Mouse (Mus musculus): ENCODE data around the gene Rbms3. TPM values are rescaled to one million over a fixed set of nuclear protein-coding genes. Genes with fewer than 3 reads are reported as not detected.

Gene Rbms3
- polyA plus RNA-seq (2015; fragmentation: Nextera tagmentation; extraction: Ambion mirVana): 77.7 and 80.5 TPM in 2 replicates

- 58% methylated on average over 9 of the region's 9 CpGs for WGBS
- no peak within 1 kb of the TSS for H3K4me2 ChIP-seq
- no peak within 1 kb of the TSS for H3K4me3 ChIP-seq
- no peaks in the 10 kb centered on the region for H3K9me3 ChIP-seq
- no peaks in the 10 kb centered on the region for H3K27me3 ChIP-seq
- H3K27ac ChIP-seq (replicated peaks): peak within 1 kb of the TSS; percentile 35; the same call in 1 of the 2 replicates
- H3K36me3 ChIP-seq: no peaks in the 10 kb centered on the region
- H3K9ac ChIP-seq: no peak within 1 kb of the TSS
- no peak for ATAC-seq (ENCODE audit: low FRiP score, low read depth)
- peaks cover 8% of the 10 kb centered on the region for H3K4me1 ChIP-seq (replicated peaks)
Observed at GRCm38 (mm10) chr9:117629771-117630170, at the start of gene Rbms3. Gene Rbms3 (minus strand): TSS chr9:117629913.

GRCm38 (mm10) chr9:117673311-117673710 is 43.6 kb upstream of the Rbms3 start:
- no peak overlapping the region for H3K9ac ChIP-seq
- no peak for ATAC-seq (ENCODE audit: low FRiP score, low read depth)
- H3K9me3 ChIP-seq: no peaks in the 10 kb centered on the region
- H3K4me2 ChIP-seq: no peak overlapping the region
- H3K4me3 ChIP-seq: no peak overlapping the region
- H3K4me1 ChIP-seq (replicated peaks): no peaks in the 10 kb centered on the region
- H3K36me3 ChIP-seq: no peaks in the 10 kb centered on the region
- H3K27me3 ChIP-seq: no peaks in the 10 kb centered on the region
- WGBS: 86% methylated on average over 5 of the region's 5 CpGs
- no peak overlapping the region for H3K27ac ChIP-seq (replicated peaks)

- no peaks in the 10 kb centered on the region for H3K27me3 ChIP-seq
- H3K4me3 ChIP-seq: no peak overlapping the region
- H3K36me3 ChIP-seq: no peaks in the 10 kb centered on the region
- H3K4me1 ChIP-seq (replicated peaks): no peaks in the 10 kb centered on the region
- no peak overlapping the region for H3K9ac ChIP-seq
- no peaks in the 10 kb centered on the region for H3K9me3 ChIP-seq
- no peak overlapping the region for H3K4me2 ChIP-seq
- ATAC-seq (ENCODE audit: low FRiP score, low read depth): no peak
- H3K27ac ChIP-seq (replicated peaks): no peak overlapping the region
- WGBS: 72% methylated on average over 2 of the region's 2 CpGs
Observed at GRCm38 (mm10) chr9:117654626-117655025, 24.9 kb upstream of the Rbms3 start.

GRCm38 (mm10) chr9:117653641-117654040 is 23.9 kb upstream of the Rbms3 start:
- WGBS: 53% methylated on average over 5 of the region's 5 CpGs
- Histone ChIP-seq H3K27me3 (no peaks in the 10 kb centered on the region), H3K4me2 (no peak overlapping the region), H3K4me3 (no peak overlapping the region), H3K9ac (no peak overlapping the region), H3K9me3 (no peaks in the 10 kb centered on the region), H3K27ac (replicated peaks) (no peak overlapping the region), H3K36me3 (no peaks in the 10 kb centered on the region), H3K4me1 (replicated peaks) (no peaks in the 10 kb centered on the region)
- ATAC-seq (ENCODE audit: low FRiP score, low read depth): no peak

GRCm38 (mm10) chr9:117646131-117646530 is 16.4 kb upstream of the Rbms3 start:
- Histone ChIP-seq H3K4me1 (replicated peaks) (no peaks in the 10 kb centered on the region), H3K4me3 (no peak overlapping the region), H3K27me3 (no peaks in the 10 kb centered on the region), H3K4me2 (no peak overlapping the region), H3K9ac (no peak overlapping the region), H3K9me3 (no peaks in the 10 kb centered on the region), H3K27ac (replicated peaks) (no peak overlapping the region), H3K36me3 (no peaks in the 10 kb centered on the region)
- no peak for ATAC-seq (ENCODE audit: low FRiP score, low read depth)
- 74% methylated on average over 2 of the region's 2 CpGs for WGBS

- 91% methylated on average over 4 of the region's 4 CpGs for WGBS
Observed at GRCm38 (mm10) chr9:117641090-117641782, 11.5 kb upstream of the Rbms3 start.

GRCm38 (mm10) chr9:117638623-117639185 is 9.0 kb upstream of the Rbms3 start:
- WGBS: 81% methylated on average over 5 of the region's 5 CpGs
- Histone ChIP-seq H3K4me1 (replicated peaks) (no peaks in the 10 kb centered on the region), H3K4me2 (no peak overlapping the region), H3K9me3 (no peaks in the 10 kb centered on the region), H3K9ac (no peak overlapping the region), H3K4me3 (no peak overlapping the region), H3K27ac (replicated peaks) (no peak overlapping the region), H3K27me3 (no peaks in the 10 kb centered on the region), H3K36me3 (no peaks in the 10 kb centered on the region)
- ATAC-seq (ENCODE audit: low FRiP score, low read depth): no peak

More at GRCm38 (mm10) chr9:117641090-117641782, 11.5 kb upstream of the Rbms3 start:
- no peak for ATAC-seq (ENCODE audit: low FRiP score, low read depth)
- Histone ChIP-seq H3K9me3 (no peaks in the 10 kb centered on the region), H3K4me2 (no peak overlapping the region), H3K4me1 (replicated peaks) (no peaks in the 10 kb centered on the region), H3K4me3 (no peak overlapping the region), H3K27me3 (no peaks in the 10 kb centered on the region), H3K9ac (no peak overlapping the region), H3K27ac (replicated peaks) (no peak overlapping the region), H3K36me3 (no peaks in the 10 kb centered on the region)

- Histone ChIP-seq H3K27ac (replicated peaks) (no peak overlapping the region), H3K9ac (no peak overlapping the region), H3K4me2 (no peak overlapping the region), H3K4me1 (replicated peaks) (0 out of 2 replicates have a peak, but pooled peaks cover 3% of the 10 kb centered on the region), H3K27me3 (no peaks in the 10 kb centered on the region), H3K4me3 (no peak overlapping the region), H3K9me3 (no peaks in the 10 kb centered on the region), H3K36me3 (no peaks in the 10 kb centered on the region)
- 79% methylated on average over 8 of the region's 8 CpGs for WGBS
- no peak for ATAC-seq (ENCODE audit: low FRiP score, low read depth)
Observed at GRCm38 (mm10) chr9:117636492-117636891, 6.8 kb upstream of the Rbms3 start.

GRCm38 (mm10) chr9:117627173-117627572 is 2.5 kb downstream of the Rbms3 start:
- H3K4me2 ChIP-seq: no peak overlapping the region
- H3K4me3 ChIP-seq: no peak overlapping the region
- H3K4me1 ChIP-seq (replicated peaks): peaks cover 5% of the 10 kb centered on the region
- no peak overlapping the region for H3K27ac ChIP-seq (replicated peaks)
- no peaks in the 10 kb centered on the region for H3K27me3 ChIP-seq
- H3K36me3 ChIP-seq: no peaks in the 10 kb centered on the region
- H3K9me3 ChIP-seq: no peaks in the 10 kb centered on the region
- no peak overlapping the region for H3K9ac ChIP-seq
- ATAC-seq (ENCODE audit: low FRiP score, low read depth): no peak

- no peak for ATAC-seq (ENCODE audit: low FRiP score, low read depth)
- H3K4me2 ChIP-seq: no peak overlapping the region
- 82% methylated on average over 5 of the region's 5 CpGs for WGBS
Observed at GRCm38 (mm10) chr9:117600781-117601180, 28.9 kb downstream of the Rbms3 start.

GRCm38 (mm10) chr9:117599341-117599740 is 30.4 kb downstream of the Rbms3 start:
- Histone ChIP-seq H3K4me1 (replicated peaks) (no peaks in the 10 kb centered on the region), H3K9me3 (no peaks in the 10 kb centered on the region), H3K9ac (no peak overlapping the region), H3K27ac (replicated peaks) (no peak overlapping the region), H3K27me3 (no peaks in the 10 kb centered on the region), H3K4me2 (no peak overlapping the region), H3K36me3 (no peaks in the 10 kb centered on the region), H3K4me3 (no peak overlapping the region)
- ATAC-seq (ENCODE audit: low FRiP score, low read depth): no peak
- WGBS: 90% methylated on average over 9 of the region's 9 CpGs

More at GRCm38 (mm10) chr9:117600781-117601180, 28.9 kb downstream of the Rbms3 start:
- H3K27me3 ChIP-seq: no peaks in the 10 kb centered on the region
- no peak overlapping the region for H3K27ac ChIP-seq (replicated peaks)
- H3K4me3 ChIP-seq: no peak overlapping the region
- H3K4me1 ChIP-seq (replicated peaks): no peaks in the 10 kb centered on the region
- no peaks in the 10 kb centered on the region for H3K9me3 ChIP-seq
- no peak overlapping the region for H3K9ac ChIP-seq
- no peaks in the 10 kb centered on the region for H3K36me3 ChIP-seq

- 45% methylated on average over 5 of the region's 5 CpGs for WGBS
- Histone ChIP-seq H3K9ac (no peak overlapping the region), H3K27ac (replicated peaks) (no peak overlapping the region), H3K4me1 (replicated peaks) (no peaks in the 10 kb centered on the region), H3K27me3 (no peaks in the 10 kb centered on the region), H3K36me3 (no peaks in the 10 kb centered on the region), H3K9me3 (no peaks in the 10 kb centered on the region), H3K4me2 (no peak overlapping the region), H3K4me3 (no peak overlapping the region)
- ATAC-seq (ENCODE audit: low FRiP score, low read depth): no peak
Observed at GRCm38 (mm10) chr9:117596162-117596561, 33.6 kb downstream of the Rbms3 start.
